Mouse (Mus musculus): ENCODE measurements at regions not wholly inside any gene's neighbourhood (a gene's known extent, or its start where the extent isn't known, plus 50 kb on each side); places are given as distances from the start of the nearest gene placed in this dataset.

- Histone ChIP-seq H3K27me3 (ENCODE audit: low read depth, poor library complexity, severe bottlenecking) (peaks cover 18% of the 10 kb centered on the region), H3K36me3 (no peaks in the 10 kb centered on the region), H3K27ac (replicated peaks) (no peak overlapping the region), H3K4me3 (no peak overlapping the region), H3K9me3 (replicated peaks) (no peaks in the 10 kb centered on the region), H3K4me1 (peaks cover 21% of the 10 kb centered on the region)
- peak; percentile 61 for DNase-seq (ENCODE audit: low spot score)
- 27% methylated on average over 6 of the region's 6 CpGs for WGBS
Observed at GRCm38 (mm10) chr11:82613503-82613902, 150.6 kb downstream of the Cct6b start.

- peaks cover 4% of the 10 kb centered on the region; the same call in 1 of the 2 replicates for H3K27me3 ChIP-seq (ENCODE audit: low read depth, poor library complexity, severe bottlenecking)
- H3K9me3 ChIP-seq (replicated peaks) = no peaks in the 10 kb centered on the region
- no peak for DNase-seq (ENCODE audit: low spot score)
- no peak overlapping the region for H3K4me3 ChIP-seq
- H3K4me1 ChIP-seq = peaks cover 9% of the 10 kb centered on the region
- H3K27ac ChIP-seq (replicated peaks) = no peak overlapping the region
- no peaks in the 10 kb centered on the region for H3K36me3 ChIP-seq
Observed at GRCm38 (mm10) chr11:82612026-82612425, 152.1 kb downstream of the Cct6b start.

- Histone ChIP-seq H3K4me1 (peaks cover 5% of the 10 kb centered on the region), H3K36me3 (no peaks in the 10 kb centered on the region), H3K27me3 (ENCODE audit: low read depth, poor library complexity, severe bottlenecking) (peaks cover 4% of the 10 kb centered on the region; the same call in 1 of the 2 replicates), H3K9me3 (replicated peaks) (no peaks in the 10 kb centered on the region), H3K27ac (replicated peaks) (no peak overlapping the region), H3K4me3 (no peak overlapping the region)
- WGBS = 54% methylated on average over 1 of the region's 1 CpGs
- no peak for DNase-seq (ENCODE audit: low spot score)
Observed at GRCm38 (mm10) chr11:82608963-82609362, 155.2 kb downstream of the Cct6b start.

GRCm38 (mm10) chr11:82607661-82608060 lies 156.5 kb downstream of the Cct6b start:
- no peak for DNase-seq (ENCODE audit: low spot score)
- Histone ChIP-seq H3K4me1 (peaks cover 10% of the 10 kb centered on the region), H3K9me3 (replicated peaks) (no peaks in the 10 kb centered on the region), H3K27ac (replicated peaks) (no peak overlapping the region), H3K36me3 (no peaks in the 10 kb centered on the region), H3K4me3 (no peak overlapping the region), H3K27me3 (ENCODE audit: low read depth, poor library complexity, severe bottlenecking) (peaks cover 16% of the 10 kb centered on the region; the same call in 1 of the 2 replicates)
- 92% methylated on average over 5 of the region's 5 CpGs for WGBS

- Histone ChIP-seq H3K4me1 (peaks cover 20% of the 10 kb centered on the region), H3K27ac (replicated peaks) (no peak overlapping the region), H3K36me3 (no peaks in the 10 kb centered on the region), H3K27me3 (ENCODE audit: low read depth, poor library complexity, severe bottlenecking) (peaks cover 47% of the 10 kb centered on the region), H3K9me3 (replicated peaks) (no peaks in the 10 kb centered on the region), H3K4me3 (no peak overlapping the region)
- no peak for DNase-seq (ENCODE audit: low spot score)
- WGBS = 90% methylated on average over 7 of the region's 7 CpGs
Observed at GRCm38 (mm10) chr11:82604251-82604835, 159.8 kb downstream of the Cct6b start.

GRCm38 (mm10) chr11:82602818-82603217 lies 161.3 kb downstream of the Cct6b start:
- WGBS = 14% methylated on average over 11 of the region's 11 CpGs
- peak; percentile 24 for DNase-seq (ENCODE audit: low spot score)
- Histone ChIP-seq H3K4me3 (no peak overlapping the region), H3K27me3 (ENCODE audit: low read depth, poor library complexity, severe bottlenecking) (peaks cover 61% of the 10 kb centered on the region), H3K27ac (replicated peaks) (no peak overlapping the region), H3K36me3 (no peaks in the 10 kb centered on the region), H3K9me3 (replicated peaks) (no peaks in the 10 kb centered on the region), H3K4me1 (peaks cover 18% of the 10 kb centered on the region)

GRCm38 (mm10) chr11:82602250-82602649 lies 161.9 kb downstream of the Cct6b start:
- 47% methylated on average over 2 of the region's 2 CpGs for WGBS

GRCm38 (mm10) chr11:82600151-82600550 lies 164.0 kb downstream of the Cct6b start:
- Histone ChIP-seq H3K9me3 (replicated peaks) (no peaks in the 10 kb centered on the region), H3K27ac (replicated peaks) (no peak overlapping the region), H3K27me3 (ENCODE audit: low read depth, poor library complexity, severe bottlenecking) (peaks cover 61% of the 10 kb centered on the region), H3K36me3 (no peaks in the 10 kb centered on the region), H3K4me1 (peaks cover 23% of the 10 kb centered on the region), H3K4me3 (no peak overlapping the region)
- 77% methylated on average over 9 of the region's 9 CpGs for WGBS
- DNase-seq (ENCODE audit: low spot score) = no peak

More at GRCm38 (mm10) chr11:82602250-82602649, 161.9 kb downstream of the Cct6b start:
- peaks cover 23% of the 10 kb centered on the region for H3K4me1 ChIP-seq
- no peak overlapping the region for H3K4me3 ChIP-seq
- H3K36me3 ChIP-seq = no peaks in the 10 kb centered on the region
- no peaks in the 10 kb centered on the region for H3K9me3 ChIP-seq (replicated peaks)
- no peak for DNase-seq (ENCODE audit: low spot score)
- H3K27me3 ChIP-seq (ENCODE audit: low read depth, poor library complexity, severe bottlenecking) = peaks cover 61% of the 10 kb centered on the region
- H3K27ac ChIP-seq (replicated peaks) = no peak overlapping the region

- DNase-seq (ENCODE audit: low spot score) = no peak
- Histone ChIP-seq H3K27me3 (ENCODE audit: low read depth, poor library complexity, severe bottlenecking) (peaks cover 45% of the 10 kb centered on the region), H3K9me3 (replicated peaks) (no peaks in the 10 kb centered on the region), H3K4me1 (peaks cover 19% of the 10 kb centered on the region), H3K27ac (replicated peaks) (no peak overlapping the region), H3K4me3 (no peak overlapping the region), H3K36me3 (no peaks in the 10 kb centered on the region)
- WGBS = 19% methylated on average over 6 of the region's 6 CpGs
Observed at GRCm38 (mm10) chr11:82597757-82598156, 166.4 kb downstream of the Cct6b start.

- Histone ChIP-seq H3K36me3 (no peaks in the 10 kb centered on the region), H3K4me1 (peaks cover 13% of the 10 kb centered on the region), H3K9me3 (replicated peaks) (no peaks in the 10 kb centered on the region), H3K27ac (replicated peaks) (no peak overlapping the region), H3K4me3 (no peak overlapping the region), H3K27me3 (ENCODE audit: low read depth, poor library complexity, severe bottlenecking) (peaks cover 38% of the 10 kb centered on the region)
- DNase-seq (ENCODE audit: low spot score) = no peak
- 71% methylated on average over 3 of the region's 3 CpGs for WGBS
Observed at GRCm38 (mm10) chr11:82596801-82597200, 167.3 kb downstream of the Cct6b start.

GRCm38 (mm10) chr11:82589761-82590160 lies 174.4 kb downstream of the Cct6b start:
- WGBS = 69% methylated on average over 2 of the region's 2 CpGs
- H3K4me3 ChIP-seq = no peak overlapping the region
- H3K9me3 ChIP-seq (replicated peaks) = no peaks in the 10 kb centered on the region
- DNase-seq (ENCODE audit: low spot score) = no peak
- H3K36me3 ChIP-seq = no peaks in the 10 kb centered on the region
- no peaks in the 10 kb centered on the region; the same call in 1 of the 2 replicates for H3K27me3 ChIP-seq (ENCODE audit: low read depth, poor library complexity, severe bottlenecking)
- H3K4me1 ChIP-seq = no peaks in the 10 kb centered on the region
- no peak overlapping the region for H3K27ac ChIP-seq (replicated peaks)

- no peaks in the 10 kb centered on the region; the same call in 1 of the 2 replicates for H3K27me3 ChIP-seq (ENCODE audit: low read depth, poor library complexity, severe bottlenecking)
- H3K4me3 ChIP-seq = no peak overlapping the region
- H3K36me3 ChIP-seq = no peaks in the 10 kb centered on the region
- no peak overlapping the region for H3K27ac ChIP-seq (replicated peaks)
- DNase-seq (ENCODE audit: low spot score) = no peak
- no peaks in the 10 kb centered on the region for H3K4me1 ChIP-seq
- 87% methylated on average over 5 of the region's 5 CpGs for WGBS
- no peaks in the 10 kb centered on the region for H3K9me3 ChIP-seq (replicated peaks)
Observed at GRCm38 (mm10) chr11:82588744-82589143, 175.4 kb downstream of the Cct6b start.

- DNase-seq (ENCODE audit: low spot score) = peak; percentile 37
- WGBS = 11% methylated on average over 7 of the region's 7 CpGs
- peaks cover 33% of the 10 kb centered on the region for H3K27me3 ChIP-seq (ENCODE audit: low read depth, poor library complexity, severe bottlenecking)
Observed at GRCm38 (mm10) chr11:82579841-82580415, 184.2 kb downstream of the Cct6b start.

More at GRCm38 (mm10) chr11:82579841-82580415, 184.2 kb downstream of the Cct6b start:
- H3K36me3 ChIP-seq = no peaks in the 10 kb centered on the region
- H3K27ac ChIP-seq (replicated peaks) = peak overlapping the region; percentile 58
- H3K4me3 ChIP-seq = no peak overlapping the region
- H3K4me1 ChIP-seq = peaks cover 19% of the 10 kb centered on the region
- H3K9me3 ChIP-seq (replicated peaks) = no peaks in the 10 kb centered on the region

Measured in midbrain, embryonic 10.5 days (tissue).